Mouse (Mus musculus) spleen, postnatal 10 days (tissue): Measurements from ENCODE around the gene Dab1.

ENCODE experiments used
- DNase-seq, 2 experiments: peaks; one replicate each; pipeline ENCODE4 v3.0.0; 2021 to 2022; ENCODE audit warnings: low spot score in 2 of 2

The Dab1 gene

GRCm38 (mm10) chr4:104512513-104512912 lies 893.4 kb downstream of the Dab1 start:
- no peak for DNase-seq

GRCm38 (mm10) chr4:104513622-104514021 lies 894.5 kb downstream of the Dab1 start:
- no peak for DNase-seq

GRCm38 (mm10) chr4:104514568-104515000 lies 895.4 kb downstream of the Dab1 start:
- no peak for DNase-seq

- DNase-seq: no peak
Measured at GRCm38 (mm10) chr4:104515681-104516080, 896.5 kb downstream of the Dab1 start.

GRCm38 (mm10) chr4:104522324-104522723 lies 903.2 kb downstream of the Dab1 start:
- no peak for DNase-seq

GRCm38 (mm10) chr4:104523776-104524175 lies 904.6 kb downstream of the Dab1 start:
- no peak for DNase-seq

GRCm38 (mm10) chr4:104529905-104530646 lies 910.9 kb downstream of the Dab1 start:
- DNase-seq: no peak

- DNase-seq: no peak
Measured at GRCm38 (mm10) chr4:104532846-104533245, 913.7 kb downstream of the Dab1 start.

GRCm38 (mm10) chr4:104538420-104538819 lies 919.3 kb downstream of the Dab1 start:
- DNase-seq: no peak

GRCm38 (mm10) chr4:104539047-104539446 lies 919.9 kb downstream of the Dab1 start:
- DNase-seq: no peak

GRCm38 (mm10) chr4:104547091-104547490 lies 927.9 kb downstream of the Dab1 start:
- no peak for DNase-seq

- DNase-seq: no peak
Measured at GRCm38 (mm10) chr4:104548287-104548686, 929.1 kb downstream of the Dab1 start.

- no peak for DNase-seq
Measured at GRCm38 (mm10) chr4:104550581-104551205, 931.5 kb downstream of the Dab1 start.

- no peak for DNase-seq
Measured at GRCm38 (mm10) chr4:104551390-104552070, 932.4 kb downstream of the Dab1 start.

- no peak for DNase-seq
Measured at GRCm38 (mm10) chr4:104555408-104555807, 936.2 kb downstream of the Dab1 start.

GRCm38 (mm10) chr4:104563512-104563911 lies 944.4 kb downstream of the Dab1 start:
- DNase-seq: no peak

- DNase-seq: no peak
Measured at GRCm38 (mm10) chr4:104570523-104570922, 951.4 kb downstream of the Dab1 start.

GRCm38 (mm10) chr4:104572440-104572839 lies 953.3 kb downstream of the Dab1 start:
- no peak for DNase-seq

- DNase-seq: no peak
Measured at GRCm38 (mm10) chr4:104573419-104573818, 954.3 kb downstream of the Dab1 start.

GRCm38 (mm10) chr4:104578370-104578769 lies 959.2 kb downstream of the Dab1 start:
- no peak for DNase-seq

- DNase-seq: no peak
Measured at GRCm38 (mm10) chr4:104579946-104580544, 960.9 kb downstream of the Dab1 start.

GRCm38 (mm10) chr4:104582726-104583125 lies 963.6 kb downstream of the Dab1 start:
- no peak for DNase-seq
